Mouse (Mus musculus) G1E (cell line): ENCODE measurements at regions not wholly inside any gene's neighbourhood (a gene's known extent, or its start where the extent isn't known, plus 50 kb on each side); places are given as distances from the start of the nearest gene placed in this dataset.
A peak's percentile ranks its signal among the peaks of the same experiment; 100 is the strongest.

Experiments used
- ATAC-seq: 2 replicates; pipeline ENCODE4 v1.8.0; 2016; ENCODE audit warnings: mild to moderate bottlenecking; ENCODE audit not compliant: insufficient number of reproducible peaks, poor library complexity, low FRiP score, severe bottlenecking; ENCODE audit errors: extremely low read depth
- DNase-seq: peaks from one replicate; pipeline ENCODE4 v3.0.0; 2012; ENCODE audit warnings: low spot score
- H3K27me3 ChIP-seq: 2 replicates; pipeline ENCODE4 v1.6.1; 2012; ENCODE audit warnings: mild to moderate bottlenecking, low read length, inconsistent platforms; ENCODE audit not compliant: insufficient read depth
- H3K36me3 ChIP-seq: replicated peaks from 2 replicates; pipeline ENCODE3; 2012; ENCODE audit warnings: mild to moderate bottlenecking, inconsistent platforms
- H3K4me1 ChIP-seq: 2 replicates; pipeline ENCODE4 v1.6.1; 2012; ENCODE audit warnings: low read depth, low read length, inconsistent platforms, mixed read lengths; ENCODE audit not compliant: insufficient read depth
- H3K4me3 ChIP-seq: 2 replicates; pipeline ENCODE4 v1.5.1; 2012; ENCODE audit warnings: low read depth, mild to moderate bottlenecking, inconsistent platforms, low read length, moderate library complexity, mixed read lengths
- H3K9me3 ChIP-seq: replicated peaks from 2 replicates; pipeline ENCODE4 v1.6.1; 2012; ENCODE audit warnings: inconsistent platforms
- CTCF ChIP-seq: IDR thresholded peaks from 2 replicates; pipeline ENCODE4 v1.5.1; 2012; ENCODE audit warnings: low read depth, low read length, inconsistent platforms, mixed read lengths
- GATA1 ChIP-seq: IDR thresholded peaks from 2 replicates; pipeline ENCODE4 v1.6.1; 2012; ENCODE audit warnings: borderline replicate concordance, low read length, inconsistent platforms, mixed read lengths
- GATA2 ChIP-seq: IDR thresholded peaks from 2 replicates; pipeline ENCODE4 v1.6.1; 2012; ENCODE audit warnings: low read depth, low read length, inconsistent platforms, borderline replicate concordance
- POLR2AphosphoS5 ChIP-seq: IDR thresholded peaks from 2 replicates; pipeline ENCODE4 v1.6.1; 2012; ENCODE audit warnings: low read depth, low read length, inconsistent platforms; ENCODE audit not compliant: insufficient replicate concordance
- TAL1 ChIP-seq: conservative IDR thresholded peaks from 2 replicates; pipeline ENCODE4 v1.6.1; 2012; ENCODE audit warnings: low read depth, low read length, inconsistent platforms, mixed read lengths

- Histone ChIP-seq H3K9me3 (no peaks in the 10 kb centered on the region), H3K36me3 (no peaks in the 10 kb centered on the region), H3K27me3 (peaks cover 6% of the 10 kb centered on the region; the same call in 1 of the 2 replicates), H3K4me1 (peaks cover 8% of the 10 kb centered on the region; the same call in 1 of the 2 replicates), H3K4me3 (no peak overlapping the region)
- no peak for TF ChIP-seq TAL1
- no peak for TF ChIP-seq CTCF
- no peak for TF ChIP-seq GATA1
- TF ChIP-seq POLR2AphosphoS5, result no peak
- no peak for TF ChIP-seq GATA2
- ATAC-seq, result no peak
- DNase-seq, result no peak
Measured at GRCm38 (mm10) chr9:50414796-50415340, 70.1 kb upstream of the Rpl10-ps3 start.

- Histone ChIP-seq H3K9me3 (peaks cover 11% of the 10 kb centered on the region), H3K4me1 (peaks cover 8% of the 10 kb centered on the region; the same call in 1 of the 2 replicates), H3K4me3 (no peak overlapping the region), H3K27me3 (peaks cover 6% of the 10 kb centered on the region; the same call in 1 of the 2 replicates), H3K36me3 (no peaks in the 10 kb centered on the region)
- TF ChIP-seq POLR2AphosphoS5, result no peak
- TF ChIP-seq GATA2, result no peak
- TF ChIP-seq TAL1, result 0 out of 2 replicates have a peak, but pooled peaks have one; percentile 11
- no peak for TF ChIP-seq CTCF
- TF ChIP-seq GATA1, result no peak
- DNase-seq (no peak), ATAC-seq (peak; percentile 88)
Measured at GRCm38 (mm10) chr9:50416677-50417076, 71.9 kb upstream of the Rpl10-ps3 start.

GRCm38 (mm10) chr9:50421061-50421460, 73.3 kb upstream of the Plet1 start:
- Histone ChIP-seq H3K4me3 (no peak overlapping the region), H3K36me3 (no peaks in the 10 kb centered on the region), H3K9me3 (peaks cover 12% of the 10 kb centered on the region), H3K27me3 (peaks cover 4% of the 10 kb centered on the region; the same call in 1 of the 2 replicates), H3K4me1 (peaks cover 8% of the 10 kb centered on the region; the same call in 1 of the 2 replicates)
- ATAC-seq (no peak), DNase-seq (no peak)
- TF ChIP-seq CTCF (peak; percentile 50), GATA1 (no peak), POLR2AphosphoS5 (no peak)

GRCm38 (mm10) chr9:50421572-50422285, 72.6 kb upstream of the Plet1 start:
- no peaks in the 10 kb centered on the region for H3K36me3 ChIP-seq
- TF ChIP-seq CTCF, result no peak
- TF ChIP-seq POLR2AphosphoS5, result no peak
- no peak for TF ChIP-seq GATA1
- no peak for TF ChIP-seq TAL1
- TF ChIP-seq GATA2, result no peak
- H3K4me3 ChIP-seq, result no peak overlapping the region
- ATAC-seq (no peak), DNase-seq (no peak)
- H3K4me1 ChIP-seq, result peaks cover 5% of the 10 kb centered on the region; the same call in 1 of the 2 replicates
- peaks cover 4% of the 10 kb centered on the region; the same call in 1 of the 2 replicates for H3K27me3 ChIP-seq
- peaks cover 12% of the 10 kb centered on the region for H3K9me3 ChIP-seq

- TF ChIP-seq TAL1, result no peak
- no peak for TF ChIP-seq GATA2
- no peak for TF ChIP-seq CTCF
- no peak for TF ChIP-seq GATA1
- Histone ChIP-seq H3K4me3 (no peak overlapping the region), H3K9me3 (peaks cover 8% of the 10 kb centered on the region), H3K27me3 (peaks cover 4% of the 10 kb centered on the region; the same call in 1 of the 2 replicates), H3K4me1 (peaks cover 9% of the 10 kb centered on the region; the same call in 1 of the 2 replicates), H3K36me3 (no peaks in the 10 kb centered on the region)
- ATAC-seq (no peak), DNase-seq (no peak)
Measured at GRCm38 (mm10) chr9:50425866-50426495, 68.3 kb upstream of the Plet1 start.

- no peak for ATAC-seq
- no peak for DNase-seq
- H3K4me3 ChIP-seq, result no peak overlapping the region
- no peak for TF ChIP-seq CTCF
- TF ChIP-seq GATA1, result no peak
- TF ChIP-seq POLR2AphosphoS5, result no peak
- no peak for TF ChIP-seq TAL1
- no peak for TF ChIP-seq GATA2
- H3K4me1 ChIP-seq, result peaks cover 9% of the 10 kb centered on the region; the same call in 1 of the 2 replicates
- H3K27me3 ChIP-seq, result no peaks in the 10 kb centered on the region; the same call in 1 of the 2 replicates
- H3K9me3 ChIP-seq, result no peaks in the 10 kb centered on the region
- no peaks in the 10 kb centered on the region for H3K36me3 ChIP-seq
Measured at GRCm38 (mm10) chr9:50430147-50430546, 64.2 kb upstream of the Plet1 start.
